Mouse (Mus musculus) heart, embryonic 16.5 days (tissue): Measurements from ENCODE around the gene Mrps18b. TPM values are rescaled to one million over a fixed set of nuclear protein-coding genes. Genes with fewer than 3 reads are reported as not detected.

Experiments
- ATAC-seq: fragments of 200-750 bp; cut with Nextera tagmentation; replicated peaks from 2 replicates; pipeline ENCODE4 v1.8.0; 2017; ENCODE audit warnings: moderate number of reproducible peaks; ENCODE audit not compliant: insufficient read depth, low FRiP score; ENCODE audit errors: extremely low read depth
- H3K27ac ChIP-seq: fragments of 300-500 bp; sonication (generic); 2 replicates; pipeline ENCODE4 v1.5.1; 2014; ENCODE audit warnings: mild to moderate bottlenecking, low read length, control low read depth, moderate library complexity
- H3K27me3 ChIP-seq: fragments of 300-500 bp; sonication (generic); 2 replicates; pipeline ENCODE4 v1.6.1; 2014; ENCODE audit warnings: low read length, mixed read lengths; ENCODE audit not compliant: control insufficient read depth, insufficient read depth
- H3K36me3 ChIP-seq: fragments of 300-500 bp; sonication (generic); 2 replicates; pipeline ENCODE4 v1.6.1; 2014; ENCODE audit not compliant: control insufficient read depth, insufficient read depth
- H3K4me1 ChIP-seq: fragments of 300-500 bp; sonication (generic); 2 replicates; pipeline ENCODE4 v1.6.1; 2014; ENCODE audit warnings: low read length, mixed read lengths; ENCODE audit not compliant: control insufficient read depth, insufficient read depth
- H3K4me2 ChIP-seq: fragments of 300-500 bp; sonication (generic); 2 replicates; pipeline ENCODE4 v1.6.1; 2014; ENCODE audit warnings: low read depth, mild to moderate bottlenecking, control low read depth, low read length
- H3K4me3 ChIP-seq: fragments of 300-500 bp; sonication (generic); 2 replicates; pipeline ENCODE4 v1.5.1; 2014; ENCODE audit warnings: mild to moderate bottlenecking, control low read depth, low read length
- H3K9ac ChIP-seq: fragments of 300-500 bp; sonication (generic); 2 replicates; pipeline ENCODE4 v1.6.1; 2014; ENCODE audit warnings: low read length, control low read depth
- H3K9me3 ChIP-seq: fragments of 300-500 bp; sonication (generic); replicated peaks from 2 replicates; pipeline ENCODE4 v1.6.1; 2016; ENCODE audit warnings: low read length; ENCODE audit not compliant: control insufficient read depth
- WGBS: fragments of 180-500 bp; shearing (Covaris S2); extraction: QIAGEN DNeasy Blood & Tissue Kit; methylation state at CpG from one replicate; pipeline ENCODE4 v1.1.7; 2014; 5-methylcytosine and 5-hydroxymethylcytosine counted together
- polyA plus RNA-seq: library from polyadenylated mRNA; unstranded; fragments of >200 nt; fragmentation: Nextera tagmentation; extraction: Ambion mirVana; gene quantifications from 2 replicates; pipeline ENCODE4 v1.2.1, GENCODE M21; 2015

Gene Mrps18b
- polyA plus RNA-seq, 1 experiment from 2014 or later, result 70.1 TPM

DNA sequence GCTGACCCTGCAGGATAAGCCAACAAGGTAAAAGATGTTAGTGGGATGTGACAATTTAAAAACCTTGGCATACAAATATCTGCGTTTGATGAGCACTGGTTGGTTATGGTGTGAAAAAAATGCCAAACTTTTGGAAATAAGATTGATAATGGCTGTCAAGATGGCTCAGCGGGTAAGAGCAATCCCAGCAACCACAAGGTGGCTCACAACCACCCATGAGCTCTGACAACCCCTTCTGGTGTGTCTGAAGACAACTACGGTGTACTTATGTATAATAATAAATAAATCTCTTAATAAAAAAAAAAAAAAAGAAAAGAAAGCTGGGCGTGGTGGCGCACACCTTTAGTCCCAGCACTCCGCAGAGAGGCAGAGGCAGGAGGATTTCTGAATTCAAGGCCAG, 1.2 kb downstream of the Mrps18b start:
- peak overlapping the region; percentile 72; the same call in 1 of the 2 replicates for H3K4me3 ChIP-seq
- ATAC-seq, result no peak
- peak overlapping the region; percentile 74 for H3K4me2 ChIP-seq
- H3K27me3 ChIP-seq, result no peaks in the 10 kb centered on the region
- H3K4me1 ChIP-seq, result peaks cover 20% of the 10 kb centered on the region
- H3K9me3 ChIP-seq, result no peaks in the 10 kb centered on the region
- H3K9ac ChIP-seq, result no peak overlapping the region
- WGBS, result 76% methylated on average over 6 of the region's 6 CpGs
- H3K36me3 ChIP-seq, result peaks cover 17% of the 10 kb centered on the region
- no peak overlapping the region for H3K27ac ChIP-seq

DNA sequence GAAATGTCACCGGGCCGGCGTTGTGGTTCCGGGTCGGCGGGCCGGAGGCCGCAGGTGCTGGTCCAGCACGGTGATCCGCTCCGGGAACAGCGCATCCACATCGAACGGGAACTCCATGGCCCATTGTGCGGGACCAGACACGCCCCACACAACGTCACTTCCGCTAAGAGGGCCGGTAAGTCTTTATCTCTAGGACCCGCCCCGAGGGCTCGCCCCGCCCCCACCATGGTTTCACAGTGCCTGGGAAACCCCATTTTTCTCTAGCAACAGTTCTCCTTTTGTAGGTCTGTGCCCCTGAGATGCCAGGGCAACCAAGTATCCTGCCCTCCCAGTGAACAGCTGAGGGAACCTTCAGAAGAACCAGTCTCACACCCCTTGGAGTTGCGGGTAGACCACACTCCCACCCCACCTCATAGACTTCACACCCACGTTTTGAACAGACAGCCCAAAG, 6.2 kb downstream of the Mrps18b start, which contains the start of gene Atat1:
TSS of gene Atat1 (minus strand) at position 157 of the 451 bp plus-strand sequence.
- Histone ChIP-seq H3K4me3 (peak within 1 kb of the TSS; percentile 81), H3K36me3 (peaks cover 25% of the 10 kb centered on the region), H3K27me3 (no peaks in the 10 kb centered on the region), H3K4me1 (peaks cover 14% of the 10 kb centered on the region), H3K4me2 (peak within 1 kb of the TSS; percentile 74), H3K9ac (peak within 1 kb of the TSS; percentile 82), H3K9me3 (no peaks in the 10 kb centered on the region), H3K27ac (peak within 1 kb of the TSS; percentile 84)
- WGBS, result 2% methylated on average over 25 of the region's 25 CpGs
- peak; percentile 75 for ATAC-seq

DNA sequence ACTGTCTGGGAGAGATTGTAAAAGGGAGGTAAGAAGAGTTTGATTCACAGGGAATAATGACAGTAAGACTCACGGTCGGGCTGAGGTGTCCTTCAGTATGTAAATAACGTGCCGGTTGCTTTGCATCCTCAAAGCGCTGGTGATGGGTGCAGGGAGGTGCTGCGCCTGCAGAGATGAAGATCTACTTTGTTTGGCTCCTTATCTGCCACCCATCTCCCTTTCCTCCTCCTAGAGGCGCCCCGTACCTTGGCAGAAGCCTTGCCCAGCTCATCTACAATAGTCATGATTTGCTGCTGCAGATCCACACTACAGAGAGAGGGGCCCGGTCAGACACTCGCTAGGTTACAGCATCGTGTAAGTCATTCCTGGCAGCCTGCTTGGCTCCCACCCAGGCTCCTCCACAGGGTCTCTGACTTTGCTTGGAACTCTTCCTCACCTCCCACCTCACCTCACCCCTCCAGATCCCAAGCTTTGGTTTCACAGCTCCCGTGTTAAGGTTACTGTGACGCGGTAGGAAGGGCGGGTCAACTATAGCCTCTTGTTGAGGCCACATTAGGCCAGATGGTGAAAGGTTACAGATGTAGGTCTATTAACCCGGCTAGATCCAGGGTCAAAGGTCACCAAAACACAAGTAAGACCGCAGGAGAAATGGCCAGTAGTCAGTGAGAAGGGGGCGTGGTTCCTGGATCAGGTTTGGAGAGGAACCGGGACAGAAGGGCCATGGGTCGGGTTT, 6.8 kb downstream of the Mrps18b start:
- ATAC-seq, result peak; percentile 19
- peaks cover 12% of the 10 kb centered on the region for H3K4me1 ChIP-seq
- H3K27ac ChIP-seq, result peak overlapping the region; percentile 84
- peak overlapping the region; percentile 82 for H3K9ac ChIP-seq
- peaks cover 23% of the 10 kb centered on the region for H3K36me3 ChIP-seq
- H3K4me2 ChIP-seq, result peak overlapping the region; percentile 74
- H3K9me3 ChIP-seq, result no peaks in the 10 kb centered on the region
- no peaks in the 10 kb centered on the region for H3K27me3 ChIP-seq
- H3K4me3 ChIP-seq, result peak overlapping the region; percentile 81
- WGBS, result 21% methylated on average over 20 of the region's 20 CpGs

DNA sequence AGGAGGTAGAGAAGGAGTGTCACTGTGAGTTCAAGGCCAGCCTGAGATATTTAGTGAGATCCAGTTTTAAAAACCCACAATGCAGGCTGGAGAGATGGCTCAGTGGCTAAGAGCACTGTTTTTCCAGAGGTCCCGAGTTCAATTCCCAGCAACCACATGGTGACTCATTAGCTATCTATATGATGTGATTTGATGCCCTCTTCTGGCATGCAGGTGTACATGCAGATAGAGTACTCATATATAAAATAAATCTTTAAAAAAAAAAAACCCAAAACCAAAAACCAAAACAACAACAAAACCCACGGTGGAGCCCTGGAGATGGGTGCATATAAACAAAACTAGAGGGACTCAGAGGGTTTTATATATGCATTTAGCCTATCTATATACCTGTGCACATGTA, 8.6 kb downstream of the Mrps18b start:
- H3K4me1 ChIP-seq, result peaks cover 28% of the 10 kb centered on the region
- no peak overlapping the region for H3K4me2 ChIP-seq
- WGBS, result 70% methylated on average over 2 of the region's 2 CpGs
- ATAC-seq, result no peak
- peaks cover 15% of the 10 kb centered on the region for H3K36me3 ChIP-seq
- H3K9me3 ChIP-seq, result no peaks in the 10 kb centered on the region
- H3K27ac ChIP-seq, result no peak overlapping the region
- no peaks in the 10 kb centered on the region for H3K27me3 ChIP-seq
- no peak overlapping the region for H3K9ac ChIP-seq
- H3K4me3 ChIP-seq, result no peak overlapping the region

DNA sequence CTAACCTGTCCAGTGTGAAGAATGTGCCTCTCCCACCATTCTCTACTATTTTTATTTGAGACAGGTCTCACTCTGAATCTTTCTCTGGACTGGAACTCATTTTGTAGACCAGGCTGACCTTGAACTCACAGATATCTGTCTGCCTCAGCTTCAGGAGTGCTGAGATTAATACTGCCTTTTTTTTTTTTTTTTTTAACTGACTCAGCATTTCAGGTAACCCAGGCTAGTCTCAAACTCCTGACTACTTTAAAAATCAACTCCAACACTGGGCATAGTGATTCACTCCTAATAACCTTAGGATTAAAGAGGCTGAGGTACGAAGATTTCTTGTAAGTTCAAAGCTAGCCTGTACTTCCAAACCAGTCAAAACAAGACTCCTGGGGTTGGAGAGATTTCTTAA, 10.6 kb downstream of the Mrps18b start:
- no peak for ATAC-seq
- peaks cover 30% of the 10 kb centered on the region for H3K4me1 ChIP-seq
- peaks cover 8% of the 10 kb centered on the region; the same call in 1 of the 2 replicates for H3K36me3 ChIP-seq
- H3K4me2 ChIP-seq, result no peak overlapping the region
- no peaks in the 10 kb centered on the region for H3K9me3 ChIP-seq
- H3K27ac ChIP-seq, result no peak overlapping the region
- no peak overlapping the region for H3K4me3 ChIP-seq
- WGBS, result 88% methylated on average over 1 of the region's 1 CpGs
- H3K27me3 ChIP-seq, result no peaks in the 10 kb centered on the region
- H3K9ac ChIP-seq, result no peak overlapping the region

DNA sequence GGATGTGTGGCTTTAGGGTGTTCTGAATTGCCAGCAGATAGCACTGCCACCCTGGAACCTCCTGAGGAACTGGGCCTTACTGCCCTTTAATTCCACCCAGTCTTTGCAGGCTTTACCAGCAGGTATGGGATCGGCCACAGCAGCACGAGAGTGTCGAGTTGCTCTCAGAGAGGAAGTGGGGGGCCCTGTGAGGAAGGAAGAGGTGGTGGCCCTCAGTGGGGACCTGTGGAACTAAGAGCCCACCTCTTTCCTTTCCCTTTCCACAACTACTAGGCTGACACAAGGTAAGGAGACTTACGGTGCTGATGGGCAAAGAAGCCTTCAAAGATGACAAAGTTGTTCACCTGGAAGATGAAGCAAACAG, 12.2 kb downstream of the Mrps18b start:
- ATAC-seq, result 0 out of 2 replicates have a peak, but pooled peaks have one; percentile 8

DNA sequence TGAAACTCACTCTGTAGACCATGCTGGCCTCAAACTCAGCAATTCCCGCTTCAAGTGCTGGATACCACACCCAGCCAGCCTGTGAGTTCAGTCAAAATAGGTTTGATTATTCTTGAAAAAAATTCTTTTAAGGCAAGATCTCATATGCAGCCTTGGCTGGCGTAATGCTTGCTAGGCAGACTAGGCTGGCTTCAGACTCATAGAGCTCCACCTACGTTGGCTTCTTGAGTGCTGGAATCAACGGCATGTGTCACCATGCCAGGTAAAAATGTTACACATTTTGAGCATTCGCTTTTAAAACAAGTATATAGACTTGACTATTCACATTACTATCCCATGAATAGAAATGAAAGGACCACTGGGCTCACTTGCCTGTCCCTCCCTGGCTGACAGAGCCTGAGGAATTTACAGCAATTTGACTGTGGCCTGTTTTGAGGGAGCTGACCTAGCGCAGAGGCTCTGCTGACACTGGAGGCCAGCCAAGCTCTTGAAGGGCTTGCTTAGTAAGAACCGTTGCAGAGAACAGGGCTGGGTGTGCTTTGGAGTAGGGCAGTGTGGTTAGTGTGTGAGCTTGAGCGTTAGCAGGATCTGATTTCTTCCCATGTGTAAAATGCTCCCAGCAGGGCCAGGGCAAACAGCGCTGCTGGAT, 12.7 kb downstream of the Mrps18b start:
- 62% methylated on average over 9 of the region's 9 CpGs for WGBS
- no peak overlapping the region for H3K4me2 ChIP-seq
- no peaks in the 10 kb centered on the region for H3K9me3 ChIP-seq
- peaks cover 8% of the 10 kb centered on the region; the same call in 1 of the 2 replicates for H3K36me3 ChIP-seq
- H3K27me3 ChIP-seq, result no peaks in the 10 kb centered on the region
- ATAC-seq, result peak; percentile 83
- no peak overlapping the region for H3K4me3 ChIP-seq
- H3K9ac ChIP-seq, result peak overlapping the region; percentile 58
- peak overlapping the region; percentile 87 for H3K27ac ChIP-seq
- peaks cover 19% of the 10 kb centered on the region for H3K4me1 ChIP-seq

More for the DNA sequence above, 12.2 kb downstream of the Mrps18b start:
- H3K9ac ChIP-seq, result peak overlapping the region; percentile 58
- H3K4me1 ChIP-seq, result peaks cover 23% of the 10 kb centered on the region
- H3K4me2 ChIP-seq, result no peak overlapping the region
- WGBS, result 48% methylated on average over 4 of the region's 4 CpGs
- peaks cover 8% of the 10 kb centered on the region; the same call in 1 of the 2 replicates for H3K36me3 ChIP-seq
- H3K9me3 ChIP-seq, result no peaks in the 10 kb centered on the region
- H3K27me3 ChIP-seq, result no peaks in the 10 kb centered on the region
- peak overlapping the region; percentile 87 for H3K27ac ChIP-seq
- H3K4me3 ChIP-seq, result no peak overlapping the region

DNA sequence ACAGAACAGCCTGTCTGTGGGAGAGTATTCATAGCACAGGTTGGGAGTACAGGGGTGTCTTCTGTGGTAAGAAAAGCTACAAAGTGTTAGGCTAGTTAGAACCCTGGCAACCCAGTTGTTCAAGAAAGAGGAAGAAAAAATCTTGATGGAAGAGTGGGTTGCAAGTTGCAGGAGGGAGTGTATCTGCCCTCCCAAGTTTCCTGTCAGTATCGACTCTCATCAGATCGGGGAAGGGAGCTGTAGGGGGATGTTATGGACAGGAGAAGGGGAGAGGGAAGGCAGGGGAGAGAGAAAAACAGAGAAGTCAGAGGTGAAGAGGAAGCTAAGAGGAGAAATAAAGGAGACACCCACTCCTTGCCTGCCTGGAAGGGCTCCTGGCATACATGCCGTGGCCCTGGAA, 15.6 kb downstream of the Mrps18b start:
- no peak for ATAC-seq
- WGBS, result 74% methylated on average over 3 of the region's 3 CpGs
- Histone ChIP-seq H3K9ac (no peak overlapping the region), H3K4me1 (peaks cover 29% of the 10 kb centered on the region), H3K4me2 (no peak overlapping the region), H3K36me3 (peaks cover 2% of the 10 kb centered on the region; the same call in 1 of the 2 replicates), H3K27me3 (no peaks in the 10 kb centered on the region), H3K4me3 (no peak overlapping the region), H3K27ac (no peak overlapping the region), H3K9me3 (no peaks in the 10 kb centered on the region)
